Mouse (Mus musculus) cortical plate, adult 2 months (tissue): ENCODE results near the gene Mcm10.

Experiments used
- CTCF ChIP-seq: fragments of 200-500 bp; IDR thresholded peaks from 2 replicates; pipeline ENCODE4 v1.5.1; 2011; ENCODE audit warnings: mild to moderate bottlenecking, control low read depth, low read length; ENCODE audit not compliant: insufficient read depth; ENCODE audit errors: extremely low read depth
- POLR2A ChIP-seq: fragments of 200-500 bp; IDR thresholded peaks from 2 replicates; pipeline ENCODE4 v1.6.1; 2011; ENCODE audit warnings: mild to moderate bottlenecking, low read length, control low read depth; ENCODE audit not compliant: insufficient read depth; ENCODE audit errors: extremely low read depth

GRCm38 (mm10) chr2:5041854-5042253 is 29.3 kb upstream of the Mcm10 start:
- no peak for TF ChIP-seq CTCF
- TF ChIP-seq POLR2A = no peak
